Mouse (Mus musculus): Measurements from ENCODE around the gene 2610021A01Rik. TPM values are rescaled to one million over a fixed set of nuclear protein-coding genes. Genes with fewer than 3 reads are reported as not detected.
"Not testable (repeated sequence)": the region's sequence is repeated elsewhere in the genome, so short reads cannot be mapped to it uniquely, and the experiment has no call there.

Gene 2610021A01Rik
- 3.2 and 4.2 TPM in 2 replicates for polyA plus RNA-seq (2015; fragmentation: Nextera tagmentation; extraction: Ambion mirVana)

DNA sequence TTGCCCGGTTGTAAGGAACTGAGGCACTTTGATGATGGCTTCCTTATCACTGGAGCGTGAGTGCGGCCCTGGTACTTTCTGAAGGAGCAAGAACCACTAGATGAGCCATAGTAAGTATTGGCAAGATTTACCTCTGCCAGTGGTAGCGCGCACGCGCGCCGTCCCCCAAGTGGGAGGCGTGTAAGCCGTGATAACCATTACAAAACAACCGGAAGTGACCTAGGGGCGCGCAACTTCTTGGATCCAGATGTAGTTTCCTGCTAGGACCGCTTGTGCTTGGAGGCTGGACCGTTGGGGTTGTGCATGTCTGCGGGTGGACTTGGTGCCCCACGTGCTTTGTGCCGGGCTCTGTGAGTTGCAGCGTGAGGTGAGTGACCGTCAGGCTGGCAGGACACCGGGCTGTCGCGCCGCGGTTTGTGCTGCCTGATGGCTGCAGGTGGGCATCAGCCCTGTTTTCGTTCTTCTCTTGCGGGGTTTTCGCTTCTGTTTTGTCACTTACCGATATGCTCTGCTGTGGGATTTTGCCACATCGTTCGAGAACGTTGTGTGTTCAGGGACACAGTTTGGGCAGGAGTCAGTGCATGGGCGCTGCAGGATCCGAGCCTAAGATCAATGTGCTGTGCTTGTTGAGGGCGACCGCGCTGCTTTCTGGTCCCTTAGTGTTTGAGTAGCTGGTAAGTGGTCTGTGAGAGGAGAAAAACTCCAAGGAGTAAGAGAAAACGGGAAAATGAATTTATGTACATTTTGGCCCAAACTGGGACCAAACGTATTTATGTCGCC lies at the start of gene 2610021A01Rik:
Gene 2610021A01Rik (plus strand): TSS at position 197 of the 780 bp plus-strand sequence.
- Histone ChIP-seq H3K9ac (peak within 1 kb of the TSS; percentile 62), H3K27ac (replicated peaks) (peak within 1 kb of the TSS; percentile 71), H3K4me2 (peak within 1 kb of the TSS; percentile 68), H3K27me3 (no peaks in the 10 kb centered on the region), H3K4me3 (replicated peaks) (peak within 1 kb of the TSS; percentile 70), H3K4me1 (replicated peaks) (peaks cover 9% of the 10 kb centered on the region), H3K36me3 (replicated peaks) (no peaks in the 10 kb centered on the region), H3K9me3 (replicated peaks) (no peaks in the 10 kb centered on the region)
- peak; percentile 96 for ATAC-seq (ENCODE audit: insufficient read depth)
- WGBS (ENCODE audit: insufficient replicate concordance): under 1% methylated on average over 41 of the region's 41 CpGs

DNA sequence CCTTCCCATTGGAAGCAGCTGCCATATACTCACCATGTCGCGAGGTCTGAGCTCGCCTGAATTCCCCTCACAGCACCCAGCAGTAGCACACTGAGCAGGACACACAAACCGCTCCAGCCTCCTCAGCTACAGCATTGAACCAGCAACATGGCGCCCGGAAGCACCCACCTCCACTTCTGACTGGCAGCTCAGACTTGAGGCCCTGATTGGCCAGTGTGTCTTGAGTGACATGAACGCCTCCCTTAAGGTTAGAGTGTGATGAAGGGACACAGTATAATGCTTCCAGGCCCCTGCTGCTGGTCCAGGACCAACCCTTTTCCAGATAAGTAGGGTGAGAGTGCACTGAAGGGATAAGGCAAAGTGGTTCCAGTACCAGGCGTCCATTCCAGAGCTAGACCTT lies 38.3 kb upstream of the 2610021A01Rik start:
- no peak overlapping the region for H3K9ac ChIP-seq
- H3K27ac ChIP-seq (replicated peaks): no peak overlapping the region
- H3K27me3 ChIP-seq: no peaks in the 10 kb centered on the region
- H3K4me3 ChIP-seq (replicated peaks): no peak overlapping the region
- H3K4me1 ChIP-seq (replicated peaks): no peaks in the 10 kb centered on the region
- ATAC-seq (ENCODE audit: insufficient read depth): no peak
- 52% methylated on average over 8 of the region's 8 CpGs for WGBS (ENCODE audit: insufficient replicate concordance)
- H3K4me2 ChIP-seq: no peak overlapping the region
- no peaks in the 10 kb centered on the region for H3K9me3 ChIP-seq (replicated peaks)
- H3K36me3 ChIP-seq (replicated peaks): no peaks in the 10 kb centered on the region

DNA sequence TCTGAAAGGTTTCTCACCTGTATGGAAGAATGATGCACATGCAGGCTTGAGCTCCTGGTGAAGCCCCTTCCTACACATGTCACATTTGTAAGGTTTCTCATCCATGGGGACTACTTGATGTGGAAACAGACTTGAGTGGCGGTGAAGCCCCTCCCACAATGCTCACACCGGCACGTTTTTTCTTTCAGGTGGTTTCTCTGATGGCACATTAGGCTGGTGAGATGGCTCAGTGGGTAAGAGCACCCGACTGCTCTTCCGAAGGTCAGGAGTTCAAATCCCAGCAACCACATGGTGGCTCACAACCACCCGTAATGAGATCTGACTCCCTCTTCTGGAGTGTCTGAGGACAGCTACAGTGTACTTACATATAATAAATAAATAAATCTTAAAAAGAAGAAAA lies 25.5 kb upstream of the 2610021A01Rik start, which contains the start of gene Gm6871:
Gene Gm6871 (minus strand): TSS at position 101 of the 400 bp plus-strand sequence.
- H3K9me3 ChIP-seq (replicated peaks); ATAC-seq (ENCODE audit: insufficient read depth); H3K4me3 ChIP-seq (replicated peaks); H3K4me1 ChIP-seq (replicated peaks); H3K27ac ChIP-seq (replicated peaks); H3K9ac ChIP-seq; H3K36me3 ChIP-seq (replicated peaks); H3K4me2 ChIP-seq; H3K27me3 ChIP-seq: not testable (repeated sequence)
- 69% methylated on average over 6 of the region's 6 CpGs for WGBS (ENCODE audit: insufficient replicate concordance)

DNA sequence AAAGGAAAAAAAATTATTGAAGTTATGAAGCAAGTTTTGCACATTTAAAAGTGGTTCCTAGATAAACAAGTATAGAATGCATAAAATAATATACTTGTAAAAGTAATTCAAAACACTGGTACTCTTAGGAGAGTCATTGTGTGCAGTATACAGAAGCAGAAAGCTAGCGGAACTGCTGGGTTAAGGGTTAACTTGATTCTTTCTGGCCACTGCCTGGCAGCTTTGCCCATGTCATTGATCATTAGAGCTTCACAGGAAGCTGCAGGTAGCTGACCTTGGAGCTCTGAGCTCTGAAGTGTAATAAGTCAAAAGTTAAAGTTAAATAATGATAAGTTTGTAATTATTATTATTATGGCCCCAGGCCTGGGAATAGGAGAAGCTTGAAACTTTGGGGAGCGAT lies 21.1 kb upstream of the 2610021A01Rik start:
- Histone ChIP-seq H3K27me3 (no peaks in the 10 kb centered on the region), H3K9me3 (replicated peaks) (no peaks in the 10 kb centered on the region), H3K27ac (replicated peaks) (no peak overlapping the region), H3K4me1 (replicated peaks) (no peaks in the 10 kb centered on the region), H3K36me3 (replicated peaks) (no peaks in the 10 kb centered on the region), H3K4me2 (no peak overlapping the region), H3K4me3 (replicated peaks) (no peak overlapping the region), H3K9ac (no peak overlapping the region)
- WGBS (ENCODE audit: insufficient replicate concordance): 71% methylated on average over 2 of the region's 2 CpGs
- ATAC-seq (ENCODE audit: insufficient read depth): no peak

- Histone ChIP-seq H3K27ac (replicated peaks) (no peak overlapping the region), H3K9me3 (replicated peaks) (no peaks in the 10 kb centered on the region), H3K27me3 (no peaks in the 10 kb centered on the region), H3K4me1 (replicated peaks) (no peaks in the 10 kb centered on the region), H3K4me2 (no peak overlapping the region), H3K36me3 (replicated peaks) (no peaks in the 10 kb centered on the region), H3K9ac (no peak overlapping the region), H3K4me3 (replicated peaks) (no peak overlapping the region)
- no peak for ATAC-seq (ENCODE audit: insufficient read depth)
Measured at GRCm38 (mm10) chr7:41582028-41582427, 17.0 kb upstream of the 2610021A01Rik start.

DNA sequence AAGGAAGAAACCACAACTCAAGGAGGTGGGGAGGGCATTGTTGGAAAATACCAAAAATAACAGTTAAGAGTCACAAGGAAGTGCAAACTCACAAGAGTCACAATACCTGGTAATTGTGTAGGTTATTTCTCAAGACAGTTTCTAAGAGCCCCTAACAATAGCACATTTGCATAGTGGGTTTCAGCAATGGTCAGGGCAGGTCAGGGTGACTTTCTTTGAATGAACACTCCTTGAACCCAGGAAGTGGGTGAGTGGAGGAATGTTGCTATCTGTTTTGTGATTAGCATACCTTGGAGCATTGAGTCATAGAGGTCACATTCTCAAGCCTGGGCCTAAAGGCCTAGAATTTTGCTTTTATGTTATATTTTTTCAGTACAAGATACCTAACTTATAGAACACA lies 11.2 kb upstream of the 2610021A01Rik start:
- not testable (repeated sequence) for ATAC-seq (ENCODE audit: insufficient read depth); H3K9me3 ChIP-seq (replicated peaks); H3K4me1 ChIP-seq (replicated peaks); H3K4me3 ChIP-seq (replicated peaks); H3K4me2 ChIP-seq; H3K27ac ChIP-seq (replicated peaks); H3K27me3 ChIP-seq; H3K36me3 ChIP-seq (replicated peaks); H3K9ac ChIP-seq

DNA sequence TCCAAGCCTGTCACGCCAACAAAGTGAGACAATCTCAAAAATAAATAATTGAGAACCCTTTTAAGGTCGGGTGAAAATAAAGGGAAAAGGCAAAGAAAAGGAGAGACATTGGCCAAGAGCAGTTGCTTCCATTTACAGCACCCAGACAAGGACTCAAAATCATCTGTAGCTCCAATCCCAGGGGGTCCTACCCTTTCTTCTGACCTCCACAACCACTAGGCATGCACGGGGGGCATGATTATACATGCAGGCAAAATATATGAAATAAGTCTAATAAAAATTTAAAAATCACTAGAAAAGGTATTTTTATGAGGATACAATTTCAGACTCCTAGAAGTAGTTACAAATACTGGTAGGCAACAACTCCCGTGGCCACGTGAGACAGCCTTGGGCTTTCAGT lies 415 bp upstream of the 2610021A01Rik start:
- Histone ChIP-seq H3K9me3 (replicated peaks) (no peaks in the 10 kb centered on the region), H3K27ac (replicated peaks) (no peak overlapping the region), H3K4me3 (replicated peaks) (peak overlapping the region; percentile 70), H3K4me2 (peak overlapping the region; percentile 68), H3K4me1 (replicated peaks) (peaks cover 9% of the 10 kb centered on the region), H3K9ac (peak overlapping the region; percentile 62), H3K27me3 (no peaks in the 10 kb centered on the region), H3K36me3 (replicated peaks) (no peaks in the 10 kb centered on the region)
- WGBS (ENCODE audit: insufficient replicate concordance): 40% methylated on average over 5 of the region's 5 CpGs
- no peak for ATAC-seq (ENCODE audit: insufficient read depth)

GRCm38 (mm10) chr7:41599932-41600548 lies 1.0 kb downstream of the 2610021A01Rik start:
- Histone ChIP-seq H3K9ac (peak overlapping the region; percentile 62), H3K27me3 (no peaks in the 10 kb centered on the region), H3K27ac (replicated peaks) (peak overlapping the region; percentile 71; the same call in 1 of the 2 replicates), H3K36me3 (replicated peaks) (0 out of 2 replicates have a peak, but pooled peaks cover 3% of the 10 kb centered on the region), H3K4me1 (replicated peaks) (peaks cover 9% of the 10 kb centered on the region), H3K9me3 (replicated peaks) (no peaks in the 10 kb centered on the region), H3K4me3 (replicated peaks) (peak overlapping the region; percentile 70), H3K4me2 (peak overlapping the region; percentile 68)
- no peak for ATAC-seq (ENCODE audit: insufficient read depth)
- WGBS (ENCODE audit: insufficient replicate concordance): 16% methylated on average over 3 of the region's 3 CpGs

- Histone ChIP-seq H3K9me3 (replicated peaks) (no peaks in the 10 kb centered on the region), H3K9ac (no peak overlapping the region), H3K36me3 (replicated peaks) (peaks cover 24% of the 10 kb centered on the region), H3K27me3 (no peaks in the 10 kb centered on the region), H3K4me3 (replicated peaks) (no peak overlapping the region), H3K4me2 (no peak overlapping the region), H3K27ac (replicated peaks) (no peak overlapping the region), H3K4me1 (replicated peaks) (peaks cover 8% of the 10 kb centered on the region; the same call in 1 of the 2 replicates)
- peak; percentile 65 for ATAC-seq (ENCODE audit: insufficient read depth)
- 45% methylated on average over 3 of the region's 3 CpGs for WGBS (ENCODE audit: insufficient replicate concordance)
Measured at GRCm38 (mm10) chr7:41611654-41612053, 12.6 kb downstream of the 2610021A01Rik start.

DNA sequence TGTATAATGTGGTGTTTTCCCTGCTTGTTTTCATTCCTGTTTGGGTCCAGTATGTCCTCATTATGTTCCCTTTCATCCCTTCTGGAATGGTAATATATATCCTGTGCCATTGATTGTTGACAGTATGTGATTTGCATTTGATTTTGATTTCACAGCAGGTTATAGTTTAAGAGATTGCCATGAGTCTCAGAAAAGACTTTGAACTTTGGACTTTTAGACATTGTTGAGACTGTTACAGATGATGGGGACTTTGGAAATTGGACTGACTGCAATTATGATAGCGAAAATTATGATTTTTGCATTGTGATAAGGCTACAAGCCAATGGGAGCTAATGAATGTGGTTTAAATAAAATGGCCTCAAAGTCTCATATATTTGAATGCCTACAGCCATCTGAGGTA lies 17.2 kb downstream of the 2610021A01Rik start:
- not testable (repeated sequence) for H3K9me3 ChIP-seq (replicated peaks); H3K4me1 ChIP-seq (replicated peaks); H3K27ac ChIP-seq (replicated peaks); ATAC-seq (ENCODE audit: insufficient read depth); H3K9ac ChIP-seq; H3K4me2 ChIP-seq; H3K27me3 ChIP-seq; H3K4me3 ChIP-seq (replicated peaks)
- H3K36me3 ChIP-seq (replicated peaks): peaks cover 27% of the 10 kb centered on the region
- WGBS (ENCODE audit: insufficient replicate concordance): 76% methylated on average over 1 of the region's 1 CpGs

DNA sequence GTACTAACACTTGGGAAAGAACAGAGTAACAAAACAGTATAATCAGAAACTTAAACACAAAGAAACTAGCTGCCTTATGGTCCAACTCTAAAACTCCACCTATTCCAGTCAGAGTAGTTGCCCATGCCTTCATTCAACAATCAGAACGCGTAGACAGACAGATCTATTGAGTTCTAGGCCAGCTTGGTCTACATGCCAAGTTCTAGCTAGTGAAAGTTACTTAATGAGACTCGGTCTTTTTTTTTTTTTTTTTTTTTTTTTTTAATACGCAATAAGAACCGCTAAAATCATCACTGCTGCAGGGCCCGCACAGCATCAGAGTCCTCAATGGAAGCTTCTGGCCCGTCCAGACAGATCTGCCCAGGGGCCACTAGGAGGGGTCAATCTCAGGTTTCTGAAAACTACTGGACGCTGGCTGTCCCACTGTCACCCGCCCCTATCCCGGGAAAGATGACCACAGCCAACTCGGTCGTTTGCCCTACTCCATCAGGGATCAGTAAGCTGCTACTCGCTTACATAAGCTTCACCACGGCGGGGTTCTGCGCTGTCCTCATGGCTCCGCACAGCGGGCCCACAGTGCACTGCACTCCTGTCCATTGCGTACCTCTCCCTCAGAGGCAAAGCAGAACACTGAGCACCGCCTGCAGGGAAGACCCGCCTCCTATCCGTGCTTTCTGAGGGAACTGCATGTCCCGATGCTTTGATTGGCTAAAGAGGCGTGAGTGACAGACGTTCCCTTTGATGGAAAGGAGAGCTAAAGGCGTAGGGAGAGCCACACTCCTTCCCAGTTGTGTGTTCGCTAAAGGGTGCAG lies 33.6 kb downstream of the 2610021A01Rik start, which contains the start of gene Zfp788:
Gene Zfp788 (plus strand): TSS at position 795 of the 812 bp plus-strand sequence.
- H3K9me3 ChIP-seq (replicated peaks): no peaks in the 10 kb centered on the region
- peak within 1 kb of the TSS; percentile 47 for H3K9ac ChIP-seq
- peaks cover 10% of the 10 kb centered on the region; the same call in 1 of the 2 replicates for H3K36me3 ChIP-seq (replicated peaks)
- peak; percentile 94 for ATAC-seq (ENCODE audit: insufficient read depth)
- peak within 1 kb of the TSS; percentile 72 for H3K4me3 ChIP-seq (replicated peaks)
- H3K27me3 ChIP-seq: no peaks in the 10 kb centered on the region
- 1% methylated on average over 27 of the region's 27 CpGs for WGBS (ENCODE audit: insufficient replicate concordance)
- H3K4me2 ChIP-seq: peak within 1 kb of the TSS; percentile 90
- H3K27ac ChIP-seq (replicated peaks): peak within 1 kb of the TSS; percentile 86
- peaks cover 14% of the 10 kb centered on the region for H3K4me1 ChIP-seq (replicated peaks)

Measured in liver, embryonic 15.5 days (tissue).